Mouse (Mus musculus): Measurements from ENCODE around the gene Klhdc9. TPM values are rescaled to one million over a fixed set of nuclear protein-coding genes. Genes with fewer than 3 reads are reported as not detected.

Gene Klhdc9
- total RNA-seq, 1 experiment: 0.85 TPM

GRCm38 (mm10) chr1:171342262-171343207, 18.1 kb downstream of the Klhdc9 start:
- no peak for TF ChIP-seq CHD2 (IDR thresholded peaks at IDR 0.05; ENCODE audit: low read depth, low read length)
- TF ChIP-seq ZC3H11A (IDR thresholded peaks at IDR 0.05; ENCODE audit: borderline replicate concordance, low read depth, low read length): no peak
- TF ChIP-seq MAFK (IDR thresholded peaks at IDR 0.05; ENCODE audit: insufficient read depth, low read depth, low read length): no peak
- TF ChIP-seq ZNF384 (IDR thresholded peaks at IDR 0.05; ENCODE audit: low read depth, low read length): no peak
- no peak for TF ChIP-seq HCFC1 (IDR thresholded peaks at IDR 0.05; ENCODE audit: borderline replicate concordance, insufficient read depth, low read length)
- no peak overlapping the region for H3K9ac ChIP-seq (ENCODE audit: insufficient read depth, low read depth, low read length, poor library complexity, severe bottlenecking)
- in situ Hi-C loops (cut with MboI; ENCODE audit: low sequenced_read_pairs in 2 of 2, unreplicated experiment in 2 of 2): no loop called here
- peaks cover 28% of the 10 kb centered on the region for H3K36me3 ChIP-seq (ENCODE audit: control insufficient read depth, insufficient read depth, low read length, poor library complexity, severe bottlenecking)
- H3K4me1 ChIP-seq (ENCODE audit: control insufficient read depth in 2 of 2, insufficient read depth in 2 of 2, low read length in 2 of 2, poor library complexity in 1 of 2): no peaks in the 10 kb centered on the region; a peak in 1 of 4 replicates
- no peak overlapping the region for H3K27ac ChIP-seq (ENCODE audit: insufficient read depth, low read depth, low read length, poor library complexity, severe bottlenecking)
- no peak overlapping the region for H3K4me3 ChIP-seq (ENCODE audit: insufficient read depth in 1 of 2, low read depth in 1 of 2, low read length in 2 of 2, poor library complexity in 1 of 2, severe bottlenecking in 1 of 2)
- no peak for DNase-seq (ENCODE audit: low read depth, low spot score)
- no peaks in the 10 kb centered on the region for H3K9me3 ChIP-seq (ENCODE audit: control insufficient read depth, insufficient read depth, low read depth, low read length)

- Histone ChIP-seq H3K36me3 (ENCODE audit: control insufficient read depth, insufficient read depth, low read length, poor library complexity, severe bottlenecking) (peaks cover 4% of the 10 kb centered on the region), H3K27ac (ENCODE audit: insufficient read depth, low read depth, low read length, poor library complexity, severe bottlenecking) (peak overlapping the region; percentile 99), H3K4me3 (ENCODE audit: insufficient read depth in 1 of 2, low read depth in 1 of 2, low read length in 2 of 2, poor library complexity in 1 of 2, severe bottlenecking in 1 of 2) (peak overlapping the region; percentile 70 to 100), H3K9me3 (ENCODE audit: control insufficient read depth, insufficient read depth, low read depth, low read length) (no peaks in the 10 kb centered on the region), H3K4me1 (ENCODE audit: control insufficient read depth in 2 of 2, insufficient read depth in 2 of 2, low read length in 2 of 2, poor library complexity in 1 of 2) (peaks cover 2 to 13% of the 10 kb centered on the region in 2 experiments; a peak in 2 of 4 replicates), H3K9ac (ENCODE audit: insufficient read depth, low read depth, low read length, poor library complexity, severe bottlenecking) (peak overlapping the region; percentile 95)
- TF ChIP-seq ZC3H11A (IDR thresholded peaks at IDR 0.05; ENCODE audit: borderline replicate concordance, low read depth, low read length): no peak
- no peak for TF ChIP-seq MAFK (IDR thresholded peaks at IDR 0.05; ENCODE audit: insufficient read depth, low read depth, low read length)
- no peak for TF ChIP-seq HCFC1 (IDR thresholded peaks at IDR 0.05; ENCODE audit: borderline replicate concordance, insufficient read depth, low read length)
- no peak for TF ChIP-seq CHD2 (IDR thresholded peaks at IDR 0.05; ENCODE audit: low read depth, low read length)
- TF ChIP-seq ZNF384 (IDR thresholded peaks at IDR 0.05; ENCODE audit: low read depth, low read length): no peak
- DNase-seq (ENCODE audit: low read depth, low spot score): no peak
- in situ Hi-C loops (cut with MboI; ENCODE audit: low sequenced_read_pairs in 2 of 2, unreplicated experiment in 2 of 2): no loop called here
Measured at GRCm38 (mm10) chr1:171330216-171330560, 30.4 kb downstream of the Klhdc9 start.

- Histone ChIP-seq H3K36me3 (ENCODE audit: control insufficient read depth, insufficient read depth, low read length, poor library complexity, severe bottlenecking) (peaks cover 4% of the 10 kb centered on the region), H3K4me1 (ENCODE audit: control insufficient read depth in 2 of 2, insufficient read depth in 2 of 2, low read length in 2 of 2, poor library complexity in 1 of 2) (peaks cover 2 to 13% of the 10 kb centered on the region in 2 experiments; a peak in 2 of 4 replicates), H3K27ac (ENCODE audit: insufficient read depth, low read depth, low read length, poor library complexity, severe bottlenecking) (peak overlapping the region; percentile 99), H3K9ac (ENCODE audit: insufficient read depth, low read depth, low read length, poor library complexity, severe bottlenecking) (peak overlapping the region; percentile 95), H3K4me3 (ENCODE audit: insufficient read depth in 1 of 2, low read depth in 1 of 2, low read length in 2 of 2, poor library complexity in 1 of 2, severe bottlenecking in 1 of 2) (peak overlapping the region; percentile 70 to 100), H3K9me3 (ENCODE audit: control insufficient read depth, insufficient read depth, low read depth, low read length) (no peaks in the 10 kb centered on the region)
- no peak for TF ChIP-seq ZNF384 (IDR thresholded peaks at IDR 0.05; ENCODE audit: low read depth, low read length)
- in situ Hi-C loops (cut with MboI; ENCODE audit: low sequenced_read_pairs in 2 of 2, unreplicated experiment in 2 of 2): no loop called here
- DNase-seq (ENCODE audit: low read depth, low spot score): peak; percentile 81
Measured at GRCm38 (mm10) chr1:171329433-171330215, 31.0 kb downstream of the Klhdc9 start.

GRCm38 (mm10) chr1:171328839-171329432, 31.7 kb downstream of the Klhdc9 start, which contains the start of gene Dedd:
Dedd (plus strand) TSS chr1:171329145.
- H3K9me3 ChIP-seq (ENCODE audit: control insufficient read depth, insufficient read depth, low read depth, low read length): no peaks in the 10 kb centered on the region
- no peak for TF ChIP-seq MAFK (IDR thresholded peaks at IDR 0.05; ENCODE audit: insufficient read depth, low read depth, low read length)
- peak; percentile 92 for TF ChIP-seq HCFC1 (IDR thresholded peaks at IDR 0.05; ENCODE audit: borderline replicate concordance, insufficient read depth, low read length)
- TF ChIP-seq CHD2 (IDR thresholded peaks at IDR 0.05; ENCODE audit: low read depth, low read length): peak; percentile 38; the same call in 1 of the 2 replicates
- no peak for TF ChIP-seq ZC3H11A (IDR thresholded peaks at IDR 0.05; ENCODE audit: borderline replicate concordance, low read depth, low read length)
- peaks cover 4% of the 10 kb centered on the region for H3K36me3 ChIP-seq (ENCODE audit: control insufficient read depth, insufficient read depth, low read length, poor library complexity, severe bottlenecking)
- peak; percentile 70 for DNase-seq (ENCODE audit: low read depth, low spot score)
- H3K9ac ChIP-seq (ENCODE audit: insufficient read depth, low read depth, low read length, poor library complexity, severe bottlenecking): peak within 1 kb of the TSS; percentile 95
- peak within 1 kb of the TSS; percentile 99 for H3K27ac ChIP-seq (ENCODE audit: insufficient read depth, low read depth, low read length, poor library complexity, severe bottlenecking)
- peak within 1 kb of the TSS; percentile 70 to 100 for H3K4me3 ChIP-seq (ENCODE audit: insufficient read depth in 1 of 2, low read depth in 1 of 2, low read length in 2 of 2, poor library complexity in 1 of 2, severe bottlenecking in 1 of 2)
- in situ Hi-C loops (cut with MboI; ENCODE audit: low sequenced_read_pairs in 2 of 2, unreplicated experiment in 2 of 2): no loop called here
- peaks cover 2 to 11% of the 10 kb centered on the region in 2 experiments; a peak in 2 of 4 replicates for H3K4me1 ChIP-seq (ENCODE audit: control insufficient read depth in 2 of 2, insufficient read depth in 2 of 2, low read length in 2 of 2, poor library complexity in 1 of 2)

Data from ES-E14 (cell line).